Mouse (Mus musculus) urinary bladder, adult 18-20 months (tissue): ENCODE measurements at regions not wholly inside any gene's neighbourhood (a gene's known extent, or its start where the extent isn't known, plus 50 kb on each side); places are given as distances from the start of the nearest gene placed in this dataset.

Experiments
- DNase-seq, 2 experiments: peaks; one replicate each; pipeline ENCODE4 v3.0.0; 2022; ENCODE audit warnings: low spot score in 2 of 2, mixed read lengths in 2 of 2

DNA sequence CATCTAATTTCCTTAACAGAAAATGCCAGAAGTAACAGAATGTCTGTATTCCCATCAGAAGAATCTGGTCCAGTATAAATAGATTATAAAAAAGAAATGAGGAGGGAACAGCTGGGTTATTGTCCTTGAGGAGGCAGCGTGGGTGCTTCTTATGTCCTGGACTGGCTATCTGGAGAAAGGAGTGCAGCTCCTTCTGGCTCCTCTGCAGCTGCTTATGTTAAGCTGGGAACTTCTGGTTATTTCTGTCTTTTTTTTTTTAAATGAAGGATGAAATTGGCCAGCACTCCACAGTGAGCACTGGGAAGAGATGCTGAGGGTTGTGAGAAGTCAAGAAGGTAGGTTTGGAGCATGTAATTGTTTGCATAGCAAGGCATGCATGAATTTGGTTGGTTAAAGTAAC, 441.5 kb downstream of the Ebf1 start:
- DNase-seq: no peak

DNA sequence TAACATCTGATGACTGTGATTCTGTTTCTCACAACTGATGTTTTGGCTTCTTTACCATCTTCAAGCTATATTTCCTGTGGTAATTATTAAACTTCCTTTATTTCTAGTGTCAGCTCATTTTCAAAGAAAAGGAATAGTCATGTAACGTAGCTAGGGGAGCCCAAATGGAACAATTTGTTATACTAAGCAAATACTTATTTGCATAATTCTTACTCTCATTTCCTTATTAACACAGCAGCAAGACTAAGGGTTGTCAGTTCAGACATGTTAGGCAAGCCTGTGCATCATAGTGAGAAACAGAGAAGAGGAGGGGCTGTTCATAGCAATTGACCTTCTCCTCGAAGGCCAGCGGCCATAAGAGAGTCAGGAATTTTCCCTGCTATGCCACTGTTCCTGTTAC, 449.5 kb downstream of the Ebf1 start:
- no peak for DNase-seq

DNA sequence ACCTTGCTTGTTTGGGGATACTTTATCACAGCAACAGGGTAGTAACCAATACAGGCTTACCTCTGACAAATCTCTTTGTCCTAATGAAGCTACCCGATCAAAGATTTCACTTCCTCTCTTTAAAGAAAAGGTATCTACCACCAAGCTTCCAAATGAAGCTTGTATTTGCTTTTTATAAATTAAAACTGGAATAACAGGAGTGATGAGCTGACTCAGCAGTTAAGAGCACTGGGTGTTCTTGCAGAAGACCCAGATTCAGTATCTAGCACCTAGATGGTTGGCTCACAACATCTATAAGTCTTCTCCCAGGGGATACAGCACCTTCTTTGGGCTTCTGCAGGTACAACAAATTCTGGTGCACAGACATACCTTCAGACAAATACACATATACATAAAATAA, 453.2 kb downstream of the Ebf1 start:
- DNase-seq: no peak

DNA sequence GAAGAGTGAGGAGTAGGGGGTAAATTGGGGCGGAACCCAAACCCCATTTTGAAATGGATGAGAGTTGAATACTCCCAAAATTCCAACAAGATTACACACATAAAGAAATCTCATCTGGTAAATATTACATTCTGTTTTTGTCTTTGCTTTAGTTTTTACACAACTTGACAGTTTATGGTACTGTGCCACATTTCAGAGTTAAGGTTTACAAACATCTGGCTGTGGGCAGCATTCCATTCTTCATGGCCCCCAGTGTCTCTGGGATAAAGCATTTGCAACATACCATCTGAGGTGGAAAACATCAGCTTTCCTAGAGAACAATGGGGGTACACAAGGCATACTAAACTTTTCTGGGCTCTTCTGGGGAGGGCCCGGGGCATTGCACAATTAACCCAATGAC, 454.1 kb downstream of the Ebf1 start:
- DNase-seq: no peak

DNA sequence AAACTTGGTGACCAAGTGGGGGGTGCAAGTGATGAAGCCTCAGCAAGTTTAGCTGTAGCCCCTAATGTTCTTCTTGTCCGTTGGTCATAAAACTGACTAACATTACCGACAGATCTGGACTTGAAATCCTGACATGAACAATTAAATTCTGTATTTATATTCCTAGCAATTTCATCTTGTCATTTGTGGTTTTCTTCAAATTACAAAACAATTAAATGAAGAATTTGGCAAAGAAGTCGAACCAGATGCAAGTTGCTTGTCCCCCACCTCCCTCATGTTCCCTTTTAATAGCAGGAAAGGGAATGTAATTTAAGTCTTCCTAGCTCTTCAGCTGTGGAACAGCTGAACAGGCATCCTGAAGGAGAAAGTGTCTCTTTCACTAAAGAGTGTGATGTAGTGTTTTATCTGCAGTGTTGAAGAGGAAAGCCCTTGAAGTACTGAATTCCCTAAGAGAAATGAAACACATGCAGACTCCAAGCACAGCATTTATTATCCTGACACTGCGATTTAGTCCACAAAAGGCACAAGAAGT, 467.5 kb downstream of the Ebf1 start:
- DNase-seq: no peak

DNA sequence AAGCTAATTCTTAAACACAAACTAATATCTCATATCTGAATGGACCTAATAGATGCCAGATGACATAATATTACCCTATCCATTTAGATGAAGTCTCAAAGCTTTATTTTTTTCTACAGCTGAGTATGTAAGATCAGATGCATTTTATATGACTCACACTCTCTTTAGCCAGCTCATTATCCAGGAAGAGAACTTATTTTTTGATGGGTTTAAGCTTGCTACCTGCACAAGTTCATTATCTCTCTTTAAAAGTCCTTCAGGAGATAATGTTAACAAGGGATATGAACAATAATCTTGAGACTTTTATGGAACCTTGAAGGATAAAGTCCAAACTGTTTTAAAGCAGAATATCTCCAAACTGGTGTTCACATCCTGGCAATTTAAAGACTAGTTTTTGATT, 468.0 kb downstream of the Ebf1 start:
- DNase-seq: no peak

DNA sequence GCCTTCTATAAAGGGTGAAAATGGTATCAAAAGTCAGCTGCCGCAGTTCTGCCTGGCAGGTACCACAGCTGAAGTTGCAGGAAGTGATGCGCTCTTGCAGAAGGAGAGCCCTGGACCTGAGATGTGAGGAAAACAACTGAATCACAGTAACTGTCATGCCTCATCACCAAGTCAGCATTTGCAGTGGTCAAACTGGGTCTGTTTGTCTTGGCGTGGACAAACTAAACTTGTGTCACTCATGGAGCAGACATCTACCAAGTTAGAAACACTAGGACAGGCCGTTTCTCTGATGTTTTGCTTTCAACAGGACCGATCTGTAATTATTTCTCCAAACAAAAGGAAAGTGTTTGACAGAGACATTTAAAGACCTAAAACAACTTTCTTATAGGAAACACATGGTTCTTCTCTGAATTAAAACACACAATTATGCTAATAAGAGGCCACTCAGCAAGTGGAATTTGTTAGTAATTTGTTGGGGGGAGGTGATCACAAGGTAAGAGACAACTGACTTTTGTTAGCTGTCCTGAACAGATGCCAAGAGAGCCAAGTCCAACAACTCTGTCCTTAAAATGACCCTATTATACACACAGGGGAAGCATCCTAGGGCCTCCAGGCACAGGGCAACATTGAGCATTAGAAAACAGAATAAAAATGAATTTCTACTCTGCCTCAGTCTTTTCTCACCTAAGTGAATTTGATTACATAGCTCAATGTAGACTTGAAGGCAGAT, 470.2 kb downstream of the Ebf1 start:
- DNase-seq: no peak

DNA sequence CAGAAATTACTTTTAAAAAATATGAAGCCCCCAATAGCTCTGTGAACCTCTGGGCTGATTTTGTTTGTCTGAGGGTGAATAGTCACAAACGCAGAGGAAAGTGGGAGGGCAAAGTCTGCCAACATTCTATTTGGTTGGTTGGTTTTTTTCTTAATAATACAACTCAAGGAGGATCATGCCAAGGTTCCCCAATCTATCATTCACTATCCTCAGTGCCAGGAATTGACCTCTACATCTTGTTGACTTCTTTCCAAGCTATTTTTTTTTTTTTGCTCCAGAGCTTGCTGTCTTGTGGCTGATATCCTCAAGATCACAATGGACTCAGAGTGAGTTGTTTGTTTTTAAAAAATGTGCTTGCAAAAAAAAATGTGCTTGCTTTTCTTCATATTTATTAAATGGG, 471.2 kb downstream of the Ebf1 start:
- DNase-seq: no peak

DNA sequence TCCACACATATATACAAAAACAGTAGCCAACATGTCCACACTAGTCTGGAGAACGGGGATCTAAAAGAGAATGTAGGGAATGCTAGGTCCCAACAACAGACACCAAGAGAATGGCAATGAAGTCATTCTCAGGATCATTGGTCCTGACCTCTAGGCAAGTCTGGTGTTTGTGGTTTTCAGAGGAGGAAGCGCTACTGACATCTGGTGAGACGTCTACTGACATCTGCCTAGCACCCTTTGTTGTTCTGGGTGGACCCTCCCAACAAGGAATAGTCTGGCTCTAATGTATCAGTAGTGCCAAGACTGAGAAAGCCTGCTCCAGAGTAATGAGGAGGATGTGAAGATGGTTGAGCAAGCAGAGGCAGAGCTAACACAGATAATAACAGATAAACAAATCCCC, 472.4 kb downstream of the Ebf1 start:
- no peak for DNase-seq

DNA sequence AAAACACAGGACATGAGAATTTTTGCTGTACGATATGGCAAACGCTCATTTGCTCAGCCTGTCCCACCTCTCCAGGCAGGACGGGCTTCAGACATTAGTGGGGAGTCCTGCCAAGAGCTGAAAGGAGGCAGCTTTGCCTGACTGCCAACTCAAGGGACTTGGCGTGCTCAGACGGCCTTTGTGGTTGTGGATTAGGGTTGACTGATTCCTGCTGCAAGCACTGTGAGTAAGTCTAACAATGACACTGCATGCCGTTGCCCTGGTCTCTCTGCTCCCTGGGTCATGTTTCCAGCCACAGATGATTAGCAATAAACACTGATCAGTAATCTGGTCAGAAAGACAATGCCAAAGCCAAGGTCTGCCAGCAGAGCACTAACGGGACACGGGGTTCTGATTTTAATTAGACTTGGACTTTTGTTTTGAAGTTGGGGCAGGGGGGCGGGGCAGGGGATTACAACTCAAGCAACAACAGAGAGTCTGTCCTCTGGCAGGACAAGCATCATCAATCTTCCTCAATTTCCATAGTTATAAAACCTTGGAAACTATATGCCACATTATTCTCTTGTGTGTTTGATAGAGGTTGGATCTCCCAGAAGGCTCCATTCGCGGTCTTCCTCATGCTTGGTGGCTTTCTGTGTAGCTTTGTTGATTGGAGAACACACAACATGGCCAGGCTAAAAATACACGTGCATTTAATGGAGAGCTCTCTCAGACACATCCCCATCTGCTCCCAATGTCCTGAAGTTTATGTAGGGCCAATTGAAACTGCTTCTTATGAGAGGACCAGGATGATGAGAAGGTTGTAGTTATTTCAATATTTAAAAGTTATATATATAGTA, 486.6 kb downstream of the Ebf1 start:
- peak in 1 of 2 experiments; percentile 15 for DNase-seq

DNA sequence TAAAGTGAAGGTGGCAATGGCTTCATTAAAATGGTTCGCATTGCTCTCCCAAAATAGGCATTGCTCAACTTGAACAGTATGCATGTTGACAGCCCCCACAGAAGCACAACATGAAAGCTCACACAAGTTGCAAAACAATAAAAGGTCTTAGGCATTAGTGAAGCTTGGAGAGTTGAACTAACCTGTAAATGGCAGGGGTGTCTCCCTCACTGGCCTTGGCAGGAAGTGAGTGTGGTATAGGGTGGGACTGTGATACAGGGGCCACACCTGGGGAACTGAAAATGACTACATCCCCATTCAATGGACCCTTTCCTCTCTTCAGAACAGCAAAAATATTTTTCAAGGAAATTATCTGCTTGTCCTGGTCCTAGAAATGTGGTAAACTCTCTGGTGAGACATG, 499.6 kb downstream of the Ebf1 start:
- no peak for DNase-seq

DNA sequence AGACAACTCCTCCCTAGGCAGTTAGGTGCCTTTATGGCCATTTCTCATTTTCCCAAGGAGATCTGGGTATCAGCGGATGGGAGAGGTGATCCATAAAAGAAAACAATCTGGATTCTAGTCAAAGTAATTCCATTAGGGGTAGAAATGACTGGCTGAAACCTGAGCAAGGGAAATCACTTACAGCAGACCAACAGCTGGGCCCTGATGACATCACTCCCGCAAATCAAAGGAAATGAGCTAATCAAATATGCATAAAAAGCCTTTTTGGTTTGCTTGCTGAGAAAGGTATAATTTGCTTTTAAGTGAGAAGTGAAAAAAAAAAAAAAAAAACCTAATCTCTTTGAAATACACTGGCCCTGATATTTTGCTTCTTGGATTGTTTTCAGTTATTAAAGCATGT, 506.2 kb downstream of the Ebf1 start:
- DNase-seq: no peak

DNA sequence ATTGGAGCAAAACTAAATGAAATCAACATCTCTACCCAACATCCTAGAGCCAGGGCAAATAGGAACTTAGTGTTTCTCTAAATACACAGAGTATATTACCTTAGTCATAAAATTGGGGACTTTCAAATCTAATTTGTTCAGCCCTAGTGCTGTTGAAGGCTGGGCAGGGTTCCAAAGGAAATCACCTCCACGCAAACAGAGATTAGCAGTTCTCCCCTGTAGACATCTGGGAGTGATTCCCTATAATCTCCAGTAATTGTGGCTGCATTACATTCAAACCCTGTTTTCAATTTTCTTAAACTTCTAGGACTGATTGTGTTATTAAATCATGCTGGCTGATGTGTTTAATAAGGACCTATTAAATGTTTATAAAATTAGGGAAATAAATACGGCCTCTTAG, 519.7 kb downstream of the Ebf1 start:
- no peak for DNase-seq

DNA sequence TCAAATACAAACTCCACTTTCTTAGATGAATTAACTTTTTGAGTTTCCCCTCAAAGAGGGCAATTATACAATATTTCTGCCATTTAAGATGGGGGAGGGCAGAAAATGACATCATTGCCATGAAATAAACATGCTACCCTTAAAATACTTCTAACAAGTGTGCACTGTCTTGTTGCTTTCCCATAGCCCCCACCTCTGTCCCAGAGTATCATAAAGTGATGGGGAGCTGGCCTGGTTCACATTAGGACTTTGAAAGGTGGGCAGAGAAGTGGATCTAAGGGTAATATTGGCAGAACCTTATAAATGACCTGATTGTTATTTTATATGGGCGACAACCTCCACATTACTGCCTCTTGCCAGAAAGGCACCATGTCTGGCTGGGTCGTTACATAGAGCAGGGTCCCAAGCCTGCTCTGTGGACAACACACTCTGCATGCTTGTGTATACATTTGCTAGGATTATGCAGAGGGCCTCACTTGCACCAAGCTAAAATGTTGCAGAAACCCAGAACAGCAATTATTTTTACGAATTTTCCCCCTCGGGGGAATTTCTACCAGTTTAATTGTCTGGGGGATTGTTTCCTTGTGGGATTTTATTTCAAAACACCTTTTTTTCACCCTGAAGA, 521.3 kb downstream of the Ebf1 start:
- DNase-seq: no peak

DNA sequence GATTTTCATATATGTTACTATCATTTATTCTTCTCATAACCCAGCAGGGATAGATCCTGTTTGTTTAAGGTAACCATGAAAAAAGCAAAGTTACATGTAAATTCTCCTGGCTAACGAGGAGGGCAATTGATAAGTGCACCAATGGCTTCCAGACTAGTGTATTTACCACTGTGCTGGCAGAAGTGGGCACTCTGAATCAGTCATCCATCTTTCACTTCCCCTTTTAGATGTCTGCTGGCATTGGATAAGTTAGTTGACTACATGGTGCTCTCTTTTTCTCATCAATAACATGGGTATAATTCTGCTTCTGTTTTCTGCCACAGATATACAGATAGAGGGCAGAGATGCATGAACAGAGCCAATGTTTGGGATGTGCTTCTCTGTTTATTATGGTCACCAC, 523.4 kb downstream of the Ebf1 start:
- no peak for DNase-seq

DNA sequence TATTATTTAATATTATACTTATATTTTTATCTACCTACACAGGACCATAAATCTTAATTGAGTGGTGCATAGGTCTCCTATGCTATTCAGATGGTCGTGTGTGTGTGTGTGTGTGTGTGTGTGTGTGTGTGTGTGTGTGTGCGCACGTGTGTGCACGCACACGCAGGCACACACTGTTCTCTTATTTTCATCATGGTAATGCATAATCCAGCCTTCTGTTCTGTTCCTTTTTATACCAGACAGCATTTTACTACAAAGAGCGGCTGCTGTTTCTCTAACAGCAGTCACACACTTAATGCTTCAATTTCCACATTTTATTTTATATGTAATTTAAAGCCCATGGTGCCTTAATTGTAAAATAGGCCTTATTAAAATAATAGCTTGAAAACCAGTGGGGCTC, 537.0 kb downstream of the Ebf1 start:
- no peak for DNase-seq

DNA sequence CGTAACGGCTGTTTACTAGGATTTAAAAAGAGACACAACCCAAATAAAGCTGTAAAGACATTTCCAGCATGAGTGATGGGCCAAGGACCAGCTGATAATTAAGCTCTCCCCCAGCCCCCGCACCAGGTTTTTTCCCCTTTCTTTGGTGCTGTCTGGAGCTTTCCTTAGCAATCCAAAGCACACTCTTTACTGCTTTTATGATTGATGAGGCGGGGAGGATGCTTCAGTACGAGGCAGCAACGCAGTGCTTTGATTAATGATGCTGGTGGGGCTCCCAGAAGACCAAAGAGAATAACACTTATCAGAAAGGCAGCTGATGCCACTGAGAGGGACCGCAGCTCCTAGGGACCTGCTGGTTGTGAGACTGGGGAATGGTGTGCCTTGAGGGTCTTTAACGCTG, 537.4 kb downstream of the Ebf1 start:
- DNase-seq: no peak

DNA sequence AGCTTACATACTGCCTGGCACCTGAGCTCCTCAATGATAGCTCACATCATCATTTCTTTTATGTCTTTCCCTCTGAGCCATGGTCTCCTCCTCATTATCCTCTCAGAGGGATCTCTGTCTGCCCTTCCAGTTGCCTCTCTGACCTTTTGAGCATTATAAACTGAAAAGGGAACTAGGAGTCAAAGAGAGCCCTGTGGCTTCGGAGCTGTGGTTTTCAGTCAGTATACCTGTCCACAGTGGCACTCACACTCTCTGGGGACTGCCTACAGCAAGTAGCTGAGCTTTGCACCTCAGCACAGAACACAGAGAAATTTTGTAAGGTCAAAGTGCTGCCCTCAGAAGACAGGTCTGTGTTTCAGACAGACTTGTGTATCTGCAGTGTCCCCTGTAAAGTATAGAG, 538.7 kb downstream of the Ebf1 start:
- no peak for DNase-seq

DNA sequence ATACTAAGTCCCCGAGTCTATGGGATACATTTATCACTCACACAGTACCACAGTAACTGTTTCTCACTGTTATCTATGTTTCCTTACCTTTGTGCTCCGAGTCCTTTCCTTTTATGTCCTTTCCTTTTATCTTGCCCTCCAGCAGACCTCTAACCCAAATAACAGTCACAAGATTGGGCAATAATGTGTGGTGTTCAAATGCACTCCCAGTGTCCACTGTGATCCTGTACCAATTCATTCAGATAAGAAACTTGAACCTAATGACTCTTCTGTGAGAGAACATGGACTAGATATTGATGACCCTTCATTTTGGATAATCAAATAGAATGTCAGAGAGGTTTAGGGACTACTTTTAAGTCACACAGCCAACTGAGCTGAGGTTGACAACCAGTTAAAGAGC, 541.2 kb downstream of the Ebf1 start:
- DNase-seq: no peak

DNA sequence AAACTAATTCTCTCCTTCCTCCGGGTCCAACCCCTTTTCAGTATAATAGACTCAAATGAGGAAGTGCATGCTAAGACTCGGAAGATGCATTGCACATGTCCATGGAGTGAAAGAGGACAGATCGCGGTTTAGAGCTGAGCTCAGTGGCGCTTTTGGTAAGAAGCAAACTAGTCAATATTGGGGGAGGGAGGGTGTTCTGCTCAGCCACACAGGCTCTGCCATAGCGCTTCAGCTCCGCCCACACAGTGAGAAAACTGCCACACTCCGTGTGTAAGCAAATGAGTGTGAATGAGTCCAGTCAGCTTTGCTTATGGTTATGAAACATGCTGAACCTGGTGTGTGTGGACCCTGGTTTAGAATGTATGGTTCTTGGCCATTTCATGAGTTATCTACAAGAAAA, 543.8 kb downstream of the Ebf1 start:
- DNase-seq: no peak

DNA sequence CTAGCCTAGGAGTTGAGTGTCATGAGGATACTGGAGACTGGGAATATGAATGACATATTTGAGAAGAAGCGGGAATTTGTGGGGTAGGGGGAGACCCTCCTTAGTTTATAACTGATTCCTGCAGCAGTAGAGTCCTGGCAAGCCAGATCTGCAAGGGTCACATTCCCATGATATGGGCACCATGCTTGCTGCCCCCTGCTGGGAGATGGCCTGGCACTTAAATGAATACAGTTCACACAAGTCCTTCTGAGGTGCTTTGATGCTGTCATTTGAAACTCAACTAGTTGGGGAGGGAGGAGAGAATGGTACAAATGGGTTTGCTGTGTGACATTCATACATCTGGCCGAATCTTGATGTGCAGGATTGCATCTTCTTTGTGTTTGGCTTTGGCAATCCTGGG, 556.4 kb downstream of the Ebf1 start:
- DNase-seq: no peak

DNA sequence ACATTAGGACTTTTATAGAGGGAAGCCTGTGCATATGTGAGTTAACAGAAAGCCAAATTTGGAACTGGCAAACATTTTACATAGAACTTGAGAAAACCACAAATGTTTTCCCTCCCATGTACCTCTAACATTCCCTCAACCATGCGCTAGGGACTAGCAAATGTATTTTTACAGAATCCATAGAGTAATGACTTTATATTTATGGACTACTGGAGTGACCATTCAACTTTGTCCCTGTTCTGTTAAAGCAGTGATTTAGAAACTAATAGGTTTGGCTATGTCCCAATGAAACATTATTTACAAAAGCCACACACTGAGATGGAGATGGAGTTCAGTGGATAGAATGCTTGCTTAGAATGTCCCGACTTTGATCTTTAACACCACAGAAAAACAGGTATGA, 557.0 kb downstream of the Ebf1 start:
- DNase-seq: no peak
